Mouse (Mus musculus): Measurements from ENCODE around the gene Gsdma2.

GRCm38 (mm10) chr11:98606763-98607162, 39.8 kb upstream of the Gsdma2 start:
- TF ChIP-seq UBTF (IDR thresholded peaks at IDR 0.05; ENCODE audit: borderline replicate concordance, insufficient read depth, low read depth, low read length): no peak
- no peak for TF ChIP-seq POLR2A (IDR thresholded peaks at IDR 0.05; ENCODE audit: control insufficient read depth in 1 of 2, insufficient read depth in 1 of 2, low read depth in 1 of 2, low read length in 2 of 2, poor library complexity in 1 of 2)
- TF ChIP-seq EP300 (IDR thresholded peaks at IDR 0.05; ENCODE audit: low read depth in 1 of 2, low read length in 2 of 2): no peak
- no peak for TF ChIP-seq TBP (IDR thresholded peaks at IDR 0.05; ENCODE audit: low read depth, low read length)
- TF ChIP-seq ELF1 (IDR thresholded peaks at IDR 0.05; ENCODE audit: low read depth, low read length): peak; percentile 25; the same call in 1 of the 2 replicates
- peak; percentile 60 to 92 (median 88) for TF ChIP-seq CTCF (IDR thresholded peaks at IDR 0.05 in 2 of 3, conservative IDR thresholded peaks at IDR 0.05 in 1 of 3; ENCODE audit: control insufficient read depth in 1 of 3, insufficient read depth in 1 of 3, low read depth in 2 of 3, low read length in 3 of 3, poor library complexity in 1 of 3, severe bottlenecking in 1 of 3)
- no peak; the same call in 1 of the 2 replicates for TF ChIP-seq MAX (IDR thresholded peaks at IDR 0.05; ENCODE audit: low read length)
- TF ChIP-seq RCOR1 (IDR thresholded peaks at IDR 0.05; ENCODE audit: low read depth, low read length): no peak
- no peak for TF ChIP-seq MXI1 (IDR thresholded peaks at IDR 0.05; ENCODE audit: low read depth, low read length)
- no peak for TF ChIP-seq NRF1 (IDR thresholded peaks at IDR 0.05; ENCODE audit: insufficient read depth, low read depth, low read length, poor library complexity, severe bottlenecking)
- TF ChIP-seq TCF12 (IDR thresholded peaks at IDR 0.05; ENCODE audit: low read depth, low read length): no peak
- no peak for TF ChIP-seq POLR2AphosphoS5 (IDR thresholded peaks at IDR 0.05; ENCODE audit: borderline replicate concordance, low read depth, low read length)
- TF ChIP-seq TAL1 (IDR thresholded peaks at IDR 0.05; ENCODE audit: low read length): no peak
